Mouse (Mus musculus) intestine, embryonic 14.5 days (tissue): ENCODE data around the gene Prop1. TPM values are rescaled to one million over a fixed set of nuclear protein-coding genes. Genes with fewer than 3 reads are reported as not detected.

Experiments
- ATAC-seq: fragments of 200-750 bp; cut with Nextera tagmentation; replicated peaks from 2 replicates; pipeline ENCODE4 v1.8.0; 2017; ENCODE audit warnings: low read depth, moderate number of reproducible peaks, moderate TSS enrichment, moderate library complexity; ENCODE audit not compliant: low FRiP score, low TSS enrichment
- DNase-seq: peaks from one replicate; pipeline ENCODE4 v3.0.0-alpha.2; 2018; ENCODE audit warnings: low spot score
- H3K27ac ChIP-seq: fragments of 300-500 bp; sonication (generic); 2 replicates; pipeline ENCODE4 v1.5.1; 2014; ENCODE audit warnings: low read depth, mild to moderate bottlenecking, control low read depth
- H3K27me3 ChIP-seq: fragments of 300-500 bp; sonication (generic); replicated peaks from 2 replicates; pipeline ENCODE4 v1.6.1; 2014; ENCODE audit warnings: low read length, control low read depth; ENCODE audit not compliant: control insufficient read depth, insufficient read depth
- H3K36me3 ChIP-seq: fragments of 300-500 bp; sonication (generic); 2 replicates; pipeline ENCODE4 v1.6.1; 2014; ENCODE audit warnings: low read length, control low read depth; ENCODE audit not compliant: control insufficient read depth, insufficient read depth
- H3K4me1 ChIP-seq: fragments of 300-500 bp; sonication (generic); replicated peaks from 2 replicates; pipeline ENCODE4 v1.6.1; 2014; ENCODE audit warnings: low read length, control low read depth, mixed read lengths; ENCODE audit not compliant: control insufficient read depth, insufficient read depth
- H3K4me2 ChIP-seq: fragments of 300-500 bp; sonication (generic); 2 replicates; pipeline ENCODE4 v1.6.1; 2014; ENCODE audit warnings: low read length
- H3K4me3 ChIP-seq: fragments of 300-500 bp; sonication (generic); 2 replicates; pipeline ENCODE4 v1.5.1; 2014; ENCODE audit warnings: low read depth, low read length, control low read depth, mixed read lengths
- H3K9ac ChIP-seq: fragments of 300-500 bp; sonication (generic); 2 replicates; pipeline ENCODE4 v1.6.1; 2014; ENCODE audit warnings: mild to moderate bottlenecking, low read length
- H3K9me3 ChIP-seq: fragments of 300-500 bp; sonication (generic); 2 replicates; pipeline ENCODE4 v1.6.1; 2016; ENCODE audit warnings: low read length, control low read depth; ENCODE audit not compliant: control insufficient read depth
- WGBS: fragments of 180-500 bp; shearing (Covaris S2); extraction: QIAGEN DNeasy Blood & Tissue Kit; methylation state at CpG from one replicate; pipeline ENCODE4 v1.1.7; 2014; 5-methylcytosine and 5-hydroxymethylcytosine counted together
- polyA plus RNA-seq: library from polyadenylated mRNA; unstranded; fragments of >200 nt; fragmentation: Nextera tagmentation; extraction: Ambion mirVana; gene quantifications from 2 replicates; pipeline ENCODE4 v1.2.1, GENCODE M21; 2014

Gene Prop1
- polyA plus RNA-seq, 1 experiment from 2014 or later = not detected

DNA sequence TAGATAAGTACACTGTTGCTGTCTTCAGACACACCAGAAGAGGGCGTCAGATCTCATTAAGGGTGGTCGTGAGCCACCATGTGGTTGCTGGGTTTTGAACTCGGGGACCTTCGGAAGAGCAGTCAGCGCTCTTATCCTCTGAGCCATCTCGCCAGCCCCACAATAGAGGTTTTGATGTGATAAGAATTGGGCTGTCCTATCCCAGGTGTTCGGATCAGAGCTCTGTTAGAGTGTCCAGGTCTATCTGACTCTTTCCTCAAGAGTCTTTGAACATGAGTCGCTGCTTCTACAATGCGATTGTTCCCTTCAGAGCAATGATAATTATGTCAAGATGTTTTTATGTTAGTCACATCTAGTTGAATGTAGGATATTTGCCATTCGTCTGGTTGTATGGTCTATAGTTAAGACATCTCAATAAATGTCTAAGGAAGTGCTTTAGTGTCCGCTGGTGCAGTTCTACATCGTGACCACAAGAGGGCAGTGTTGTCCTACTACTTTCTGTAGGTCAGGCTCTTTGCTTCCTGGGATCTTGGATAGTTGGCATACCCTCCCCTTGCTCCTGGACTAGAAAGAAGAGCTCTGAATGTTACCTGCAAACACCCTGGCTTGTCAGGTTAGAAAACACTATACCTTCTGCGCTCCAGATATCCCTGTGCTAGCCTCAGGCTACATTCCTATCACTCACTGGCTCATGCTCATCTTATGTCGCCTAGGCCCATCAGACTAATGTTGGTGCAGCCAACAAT, 13.8 kb downstream of the Prop1 start:
- no peaks in the 10 kb centered on the region for H3K27me3 ChIP-seq
- no peak overlapping the region for H3K27ac ChIP-seq
- H3K4me3 ChIP-seq = no peak overlapping the region
- no peaks in the 10 kb centered on the region for H3K36me3 ChIP-seq
- DNase-seq (peak; percentile 66), ATAC-seq (no peak)
- WGBS = 34% methylated on average over 14 of the region's 14 CpGs
- H3K4me2 ChIP-seq = no peak overlapping the region
- H3K4me1 ChIP-seq = no peaks in the 10 kb centered on the region
- H3K9me3 ChIP-seq = no peaks in the 10 kb centered on the region
- no peak overlapping the region for H3K9ac ChIP-seq

DNA sequence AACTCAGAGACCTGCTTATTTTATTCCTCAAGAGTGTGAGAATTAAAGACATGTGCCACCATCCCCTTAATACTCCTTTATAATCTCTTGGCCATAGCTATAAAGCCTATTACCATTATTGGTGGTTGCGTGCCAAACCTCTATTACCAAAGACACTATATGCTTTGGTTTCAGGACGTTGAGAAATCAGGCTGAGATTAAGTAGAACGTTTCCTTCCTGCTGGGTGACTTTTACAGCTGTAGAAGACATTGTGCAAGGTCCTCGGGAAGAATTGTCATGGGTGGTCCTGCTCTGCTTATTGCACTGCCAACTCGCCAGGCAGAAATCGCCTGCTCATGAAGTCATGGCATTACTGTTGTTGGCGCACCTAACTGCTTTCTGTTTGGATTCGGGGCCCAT, 15.1 kb downstream of the Prop1 start:
- H3K27me3 ChIP-seq = no peaks in the 10 kb centered on the region
- H3K9ac ChIP-seq = no peak overlapping the region
- ATAC-seq (no peak), DNase-seq (no peak)
- no peaks in the 10 kb centered on the region for H3K4me1 ChIP-seq
- H3K36me3 ChIP-seq = no peaks in the 10 kb centered on the region
- H3K27ac ChIP-seq = no peak overlapping the region
- 77% methylated on average over 8 of the region's 8 CpGs for WGBS
- H3K9me3 ChIP-seq = no peaks in the 10 kb centered on the region
- no peak overlapping the region for H3K4me3 ChIP-seq
- no peak overlapping the region for H3K4me2 ChIP-seq

DNA sequence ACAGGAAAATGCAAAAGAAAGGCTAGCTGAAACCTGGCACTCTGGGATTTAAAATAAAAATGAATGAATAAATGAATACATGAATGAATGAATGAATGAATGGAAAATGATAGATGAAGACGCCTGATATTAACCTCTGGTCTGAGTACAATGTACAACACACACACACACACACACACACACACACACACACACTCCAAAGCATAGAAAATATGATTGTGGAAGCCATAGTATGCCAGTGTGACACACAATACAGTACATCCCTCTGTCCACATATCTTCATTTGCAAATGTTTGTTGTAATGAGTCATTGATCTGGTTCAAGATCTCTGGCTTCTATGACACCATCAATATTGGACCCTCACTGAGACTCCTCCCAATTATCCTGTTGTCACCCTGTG, 21.5 kb downstream of the Prop1 start:
- Histone ChIP-seq H3K27me3 (no peaks in the 10 kb centered on the region), H3K9me3 (no peaks in the 10 kb centered on the region), H3K9ac (no peak overlapping the region), H3K36me3 (no peaks in the 10 kb centered on the region), H3K4me3 (peak overlapping the region; percentile 48; the same call in 1 of the 2 replicates), H3K4me2 (peak overlapping the region; percentile 98), H3K27ac (no peak overlapping the region), H3K4me1 (0 out of 2 replicates have a peak, but pooled peaks cover 5% of the 10 kb centered on the region)
- 78% methylated on average over 1 of the region's 1 CpGs for WGBS
- ATAC-seq = no peak
- no peak for DNase-seq

DNA sequence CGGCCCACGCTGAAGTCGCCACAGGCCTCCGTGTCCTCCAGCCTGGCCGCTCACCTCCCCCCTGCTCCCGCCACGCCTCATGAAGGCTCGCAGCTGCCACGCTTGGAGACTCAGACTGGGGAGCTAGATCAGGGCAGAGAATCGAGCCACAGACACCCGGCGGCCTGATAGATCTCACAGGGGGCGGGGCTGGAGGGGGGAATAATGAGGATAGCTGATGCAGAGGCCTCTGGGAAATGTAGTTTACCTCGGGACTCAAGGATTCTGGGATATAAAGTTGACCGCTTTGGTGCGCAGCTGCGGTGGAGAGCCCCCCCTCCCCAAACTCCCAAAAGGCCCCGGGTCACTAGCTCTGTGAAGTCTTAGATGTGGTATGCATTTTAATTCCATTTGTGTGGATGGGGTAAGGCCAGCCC, 22.1 kb downstream of the Prop1 start, which contains the start of gene Zfp354b:
TSS of gene Zfp354b (minus strand) at position 183 of the 416 bp plus-strand sequence.
- H3K27ac ChIP-seq = no peak within 1 kb of the TSS
- peak; percentile 90 for DNase-seq
- H3K4me3 ChIP-seq = peak within 1 kb of the TSS; percentile 48
- H3K36me3 ChIP-seq = no peaks in the 10 kb centered on the region
- under 1% methylated on average over 18 of the region's 18 CpGs for WGBS
- H3K4me2 ChIP-seq = peak within 1 kb of the TSS; percentile 98
- H3K27me3 ChIP-seq = no peaks in the 10 kb centered on the region
- 0 out of 2 replicates have a peak, but pooled peaks cover 5% of the 10 kb centered on the region for H3K4me1 ChIP-seq
- ATAC-seq = peak; percentile 92
- peak within 1 kb of the TSS; percentile 41 for H3K9ac ChIP-seq
- no peaks in the 10 kb centered on the region for H3K9me3 ChIP-seq

DNA sequence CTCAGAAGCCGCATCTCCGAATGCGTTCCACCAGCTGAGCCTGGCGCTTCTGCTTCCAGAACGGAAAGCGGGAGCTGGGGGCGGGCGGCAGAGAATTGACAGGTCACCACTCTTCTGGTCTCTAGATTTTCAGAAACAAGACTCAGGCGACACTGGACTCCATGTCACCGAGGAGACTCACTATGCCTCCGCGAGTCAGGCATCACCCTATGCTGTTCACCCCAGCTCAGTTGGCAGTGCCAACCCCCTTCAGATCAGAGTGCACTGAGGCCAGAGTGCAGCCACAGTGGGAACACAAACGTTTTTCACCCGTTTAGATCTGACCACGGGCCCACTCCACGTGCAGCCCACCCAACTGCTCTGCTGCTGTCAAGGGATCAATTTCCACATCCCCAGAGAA, 22.5 kb downstream of the Prop1 start:
- Histone ChIP-seq H3K4me1 (0 out of 2 replicates have a peak, but pooled peaks cover 5% of the 10 kb centered on the region), H3K9ac (peak overlapping the region; percentile 41), H3K27ac (no peak overlapping the region), H3K4me2 (peak overlapping the region; percentile 98), H3K9me3 (no peaks in the 10 kb centered on the region), H3K27me3 (no peaks in the 10 kb centered on the region), H3K4me3 (peak overlapping the region; percentile 48), H3K36me3 (no peaks in the 10 kb centered on the region)
- 2% methylated on average over 16 of the region's 16 CpGs for WGBS
- ATAC-seq (peak; percentile 73), DNase-seq (no peak)

DNA sequence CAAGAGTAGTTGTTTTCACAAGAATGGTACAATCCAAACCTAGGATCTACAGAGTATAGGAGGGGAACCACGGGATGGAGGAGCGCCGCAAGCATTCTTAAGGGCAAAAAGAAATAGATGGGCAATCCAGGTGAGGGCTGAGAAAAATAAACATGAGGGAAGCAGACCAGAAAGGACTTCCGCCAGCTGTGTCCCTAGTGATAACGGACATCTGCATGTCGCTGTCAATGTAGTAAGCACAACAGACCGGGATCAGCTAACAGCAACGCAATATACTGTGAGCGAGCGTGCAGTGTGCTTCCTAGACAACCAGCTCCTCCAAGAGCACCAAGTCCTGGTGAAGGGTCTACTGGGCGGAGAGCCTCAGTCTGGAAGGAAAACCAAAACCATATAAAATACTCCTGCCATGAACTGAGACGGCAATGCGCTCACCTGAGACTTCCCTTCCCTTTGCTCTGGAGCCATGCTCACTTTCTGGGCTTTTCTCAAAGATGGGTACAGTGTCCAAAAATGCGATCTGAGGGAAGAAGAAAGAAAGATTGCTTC, 23.0 kb downstream of the Prop1 start:
- DNase-seq (peak; percentile 59), ATAC-seq (no peak)
- no peak overlapping the region for H3K27ac ChIP-seq

DNA sequence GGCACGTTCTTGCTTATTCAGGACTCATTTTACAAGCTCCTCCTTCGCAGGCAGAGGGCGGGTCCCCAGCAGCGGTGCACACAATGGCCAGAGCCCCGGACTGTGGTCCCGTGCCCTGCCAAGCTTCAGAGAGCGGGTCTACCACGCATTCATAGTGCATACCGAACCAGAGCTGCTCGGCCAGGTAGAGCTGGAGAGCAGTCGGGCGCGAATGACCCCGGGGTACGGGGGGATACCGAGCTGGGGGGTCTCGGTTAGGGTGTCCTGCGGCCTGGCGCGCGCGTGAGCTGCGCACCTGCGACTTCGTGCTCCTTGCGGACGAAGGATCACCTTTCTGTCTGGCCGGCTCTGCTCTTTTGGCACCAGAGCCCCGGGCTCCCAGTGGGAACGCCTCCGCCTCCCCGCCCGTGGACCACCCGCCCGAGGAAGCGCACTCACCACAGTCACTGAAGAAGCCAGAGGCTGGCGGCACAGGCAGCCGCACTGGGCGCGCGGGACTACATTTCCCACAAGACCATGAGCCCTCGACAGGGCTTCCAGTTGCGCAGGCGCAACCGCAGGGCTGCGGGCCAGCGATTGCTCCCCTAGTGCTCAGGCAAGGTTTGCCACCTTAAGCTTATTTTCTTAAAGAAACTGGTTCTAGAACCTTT, 37.8 kb downstream of the Prop1 start, which contains the start of gene Zfp2:
TSS of gene Zfp2 (minus strand) at position 495 of the 650 bp plus-strand sequence.
- Histone ChIP-seq H3K4me3 (peak within 1 kb of the TSS; percentile 78), H3K27me3 (no peaks in the 10 kb centered on the region), H3K4me1 (no peaks in the 10 kb centered on the region), H3K4me2 (peak within 1 kb of the TSS; percentile 50), H3K36me3 (peaks cover 17% of the 10 kb centered on the region), H3K27ac (peak within 1 kb of the TSS; percentile 75), H3K9ac (peak within 1 kb of the TSS; percentile 82), H3K9me3 (0 out of 2 replicates have a peak, but pooled peaks cover 5% of the 10 kb centered on the region)
- WGBS = under 1% methylated on average over 47 of the region's 47 CpGs
- DNase-seq (peak; percentile 96), ATAC-seq (peak; percentile 96)

More for the DNA sequence above, 23.0 kb downstream of the Prop1 start:
- Histone ChIP-seq H3K4me1 (0 out of 2 replicates have a peak, but pooled peaks cover 5% of the 10 kb centered on the region), H3K9ac (peak overlapping the region; percentile 41), H3K9me3 (no peaks in the 10 kb centered on the region), H3K27me3 (no peaks in the 10 kb centered on the region), H3K4me3 (peak overlapping the region; percentile 48), H3K4me2 (peak overlapping the region; percentile 98), H3K36me3 (no peaks in the 10 kb centered on the region)
- 22% methylated on average over 14 of the region's 14 CpGs for WGBS

DNA sequence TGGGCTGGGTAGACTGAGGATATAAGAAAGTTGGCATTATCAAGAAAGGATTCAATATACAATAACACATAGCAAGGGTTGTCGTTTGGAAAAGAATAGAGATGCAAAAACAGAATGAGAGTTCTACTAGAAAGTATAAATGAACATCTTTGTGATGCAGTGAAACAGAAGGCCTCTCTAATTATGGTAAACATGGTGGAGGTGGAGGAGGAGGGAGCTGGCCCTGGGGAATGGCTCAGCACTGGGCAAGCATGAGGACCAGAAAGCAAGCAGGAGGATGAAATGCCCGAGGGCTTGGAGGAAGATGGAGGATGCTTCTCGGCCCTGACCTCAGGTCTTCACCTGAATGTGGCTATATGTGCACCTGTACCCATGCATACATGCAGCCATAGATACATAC, 39.1 kb downstream of the Prop1 start:
- Histone ChIP-seq H3K9ac (no peak overlapping the region), H3K27me3 (no peaks in the 10 kb centered on the region), H3K4me3 (no peak overlapping the region), H3K4me1 (no peaks in the 10 kb centered on the region), H3K27ac (no peak overlapping the region), H3K36me3 (peaks cover 31% of the 10 kb centered on the region), H3K4me2 (no peak overlapping the region), H3K9me3 (0 out of 2 replicates have a peak, but pooled peaks cover 5% of the 10 kb centered on the region)
- ATAC-seq (no peak), DNase-seq (no peak)
- 96% methylated on average over 3 of the region's 3 CpGs for WGBS
